Mouse (Mus musculus) retina, postnatal 7 days (tissue): ENCODE results near the gene Fitm1.
A peak's percentile ranks its signal among the peaks of the same experiment; 100 is the strongest.

Experiments
- DNase-seq: peaks from one replicate; pipeline ENCODE4 v3.0.0-alpha.2; 2012; ENCODE audit warnings: low read depth, low spot score

The Fitm1 gene

DNA sequence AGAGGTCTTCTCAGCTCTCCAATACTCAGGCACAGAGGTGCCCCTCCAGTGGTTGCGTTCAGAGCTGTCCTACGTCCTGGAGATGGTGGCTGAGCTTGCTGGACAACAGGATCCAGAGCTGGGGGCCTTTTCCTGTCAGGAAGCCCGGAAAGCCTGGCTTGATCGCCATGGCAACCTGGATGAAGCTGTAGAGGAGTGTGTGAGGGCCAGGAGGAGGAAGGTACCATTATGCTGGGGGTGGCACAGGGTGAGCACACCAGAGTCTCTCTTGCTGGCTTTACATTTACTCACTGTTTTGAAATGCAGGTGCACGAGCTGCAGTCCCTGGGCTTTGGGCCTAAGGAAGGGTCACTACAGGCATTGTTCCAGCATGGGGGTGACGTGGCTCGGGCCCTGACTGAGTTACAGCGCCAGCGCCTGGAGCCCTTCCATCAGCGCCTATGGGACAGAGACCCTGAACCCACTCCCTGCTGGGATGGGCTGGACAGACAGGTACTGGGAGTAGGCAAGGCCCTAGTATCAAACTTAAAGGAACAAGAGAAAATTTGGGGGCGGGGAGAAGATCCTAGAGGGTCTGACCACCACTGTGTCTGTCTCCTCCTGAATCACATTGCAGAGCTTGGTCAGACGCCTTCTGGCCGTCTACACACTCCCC lies 20.7 kb downstream of the Fitm1 start:
- DNase-seq, result no peak

DNA sequence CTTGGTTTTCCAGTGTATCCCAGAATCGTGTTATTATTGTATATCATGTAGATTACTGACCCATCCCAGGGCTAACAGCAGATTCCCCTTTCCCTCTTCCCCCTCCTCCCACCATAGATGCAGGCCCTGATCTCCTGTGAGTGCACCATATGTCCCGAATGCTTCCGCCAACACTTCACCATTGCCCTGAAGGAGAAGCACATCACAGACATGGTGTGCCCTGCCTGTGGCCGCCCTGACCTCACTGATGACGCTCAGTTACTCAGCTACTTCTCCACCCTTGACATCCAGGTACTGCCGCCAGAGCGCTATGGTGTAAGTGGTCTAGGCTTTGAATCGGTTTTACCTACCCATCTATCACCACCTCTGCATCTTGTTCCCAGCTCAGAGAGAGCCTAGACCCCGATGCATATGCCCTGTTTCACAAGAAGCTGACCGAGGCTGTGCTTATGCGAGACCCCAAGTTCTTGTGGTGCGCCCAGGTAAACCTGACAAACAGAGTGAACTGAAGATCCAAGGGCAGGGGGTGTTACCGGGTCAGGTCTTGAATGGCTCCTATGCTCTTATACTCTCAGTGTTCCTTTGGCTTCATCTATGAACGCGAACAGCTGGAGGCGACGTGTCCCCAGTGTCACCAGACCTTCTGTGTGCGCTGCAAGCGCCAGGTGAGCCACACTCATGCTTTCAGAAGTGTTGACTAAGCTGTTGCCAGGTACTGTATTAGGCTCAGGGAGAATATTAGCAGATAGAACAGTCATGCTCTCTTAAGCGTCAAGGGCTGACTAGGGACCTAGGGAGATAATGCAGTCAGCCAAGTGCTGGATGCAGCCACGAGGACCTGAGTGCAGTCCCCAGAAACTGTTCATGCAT lies 23.3 kb downstream of the Fitm1 start:
- DNase-seq, result no peak

DNA sequence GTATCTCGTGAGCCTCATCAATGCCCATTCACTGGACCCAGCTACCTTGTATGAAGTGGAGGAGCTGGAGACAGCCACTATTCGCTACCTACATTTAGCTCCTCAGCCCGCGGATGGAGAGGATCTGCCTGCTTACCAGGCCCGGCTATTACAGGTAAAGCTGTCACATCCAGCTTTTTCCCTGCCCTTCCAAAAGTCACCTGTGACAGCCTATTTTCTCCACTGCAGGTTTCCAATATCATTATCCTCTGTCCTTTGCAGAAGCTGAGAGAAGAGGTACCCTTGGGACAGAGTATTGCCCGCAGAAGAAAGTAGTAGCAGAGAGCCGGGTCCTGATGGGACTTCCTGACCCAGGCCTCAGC lies 27.8 kb downstream of the Fitm1 start, which contains the start of gene Irf9:
Gene Irf9, plus strand, starts transcription at position 301 of the 362 bp plus-strand sequence.
- DNase-seq, result no peak

DNA sequence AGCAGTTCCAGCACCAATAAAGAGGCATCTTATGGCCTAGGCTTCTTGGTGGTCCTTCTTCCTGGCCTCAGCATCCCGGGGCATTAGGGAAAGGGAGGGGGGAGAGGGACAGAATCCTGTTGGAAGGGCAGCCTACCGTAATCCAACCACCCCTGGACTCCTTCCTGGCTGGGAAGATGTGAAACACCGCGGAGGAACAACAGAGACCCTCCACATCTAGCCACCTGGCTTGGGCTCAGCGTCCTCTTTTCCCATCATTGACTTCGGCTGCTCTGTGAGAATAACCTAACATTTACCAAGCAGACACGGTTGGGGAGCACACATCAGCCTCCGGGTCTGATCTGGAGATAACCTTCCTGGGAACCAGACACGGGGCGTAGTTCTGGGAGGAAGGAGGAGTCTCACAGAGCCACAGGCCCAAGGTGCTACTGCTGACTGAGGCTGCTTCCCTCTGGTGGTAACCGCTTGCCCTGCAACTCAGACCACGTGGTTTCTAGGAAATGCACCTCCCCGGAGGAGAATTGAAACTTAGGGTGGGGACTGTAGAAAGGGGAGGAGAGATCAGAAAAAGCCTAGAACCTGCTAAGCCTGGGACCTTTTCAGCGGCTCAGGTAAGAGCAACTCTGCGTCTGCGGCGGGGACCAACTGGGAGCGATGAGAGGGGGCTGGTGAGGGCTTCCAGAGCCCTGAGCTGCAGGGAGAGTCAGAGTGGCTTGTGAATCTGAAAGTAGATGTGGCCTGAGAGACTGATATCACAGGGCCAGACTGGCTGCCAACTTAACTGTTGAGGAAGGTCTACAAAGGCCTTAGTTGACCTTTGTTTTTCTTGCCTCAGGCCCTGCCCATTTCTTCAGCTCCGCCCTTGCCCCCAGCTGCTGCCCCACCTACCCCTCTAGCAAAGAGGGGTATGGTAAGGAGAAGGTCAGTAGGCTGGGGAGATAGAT lies 28.5 kb downstream of the Fitm1 start:
- peak; percentile 79 for DNase-seq

DNA sequence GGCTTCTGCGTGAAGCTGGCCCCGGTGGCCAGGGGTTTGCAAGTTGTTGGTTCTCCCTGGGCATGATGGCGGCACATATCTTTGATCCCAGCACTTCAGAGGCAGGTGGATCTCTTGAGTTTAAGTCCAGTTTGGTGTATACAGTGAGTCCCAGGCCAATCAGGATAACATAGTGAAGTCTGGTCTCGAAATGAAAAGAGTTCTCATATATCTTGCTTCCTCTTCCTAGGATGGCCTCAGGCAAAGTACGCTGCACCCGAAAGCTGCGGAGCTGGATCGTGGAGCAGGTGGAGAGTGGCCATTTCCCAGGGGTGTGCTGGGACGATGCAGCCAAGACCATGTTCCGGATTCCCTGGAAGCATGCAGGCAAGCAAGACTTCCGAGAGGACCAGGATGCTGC lies 29.4 kb downstream of the Fitm1 start:
- no peak for DNase-seq

DNA sequence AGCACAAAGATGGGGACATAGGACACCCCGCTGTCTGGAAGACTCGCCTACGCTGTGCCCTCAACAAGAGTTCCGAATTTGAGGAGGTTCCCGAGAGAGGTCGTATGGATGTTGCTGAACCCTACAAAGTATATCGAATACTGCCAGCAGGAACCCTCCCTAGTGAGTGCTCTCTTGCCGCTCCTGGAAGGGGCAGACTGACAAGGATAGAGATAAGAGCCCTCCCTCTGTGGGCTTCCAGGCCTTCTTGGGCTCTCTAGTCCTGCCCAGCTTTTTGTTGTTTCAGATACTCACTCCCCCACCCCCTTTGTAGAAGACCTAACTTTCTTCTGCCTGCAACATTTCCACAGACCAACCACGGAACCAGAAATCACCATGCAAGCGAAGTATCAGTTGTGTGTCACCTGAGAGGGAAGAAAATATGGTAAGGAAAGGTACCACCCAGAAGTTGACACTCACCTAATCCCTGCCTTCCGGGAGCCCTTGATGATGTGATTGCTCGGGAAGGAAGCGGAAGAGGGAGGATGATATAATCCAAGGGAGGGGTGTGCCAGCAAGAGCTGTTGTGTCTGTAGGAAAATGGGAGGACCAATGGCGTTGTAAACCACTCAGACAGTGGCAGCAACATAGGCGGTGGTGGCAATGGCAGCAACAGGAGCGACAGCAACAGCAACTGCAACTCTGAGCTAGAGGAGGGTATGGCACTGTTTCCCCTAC lies 30.5 kb downstream of the Fitm1 start:
- no peak for DNase-seq

DNA sequence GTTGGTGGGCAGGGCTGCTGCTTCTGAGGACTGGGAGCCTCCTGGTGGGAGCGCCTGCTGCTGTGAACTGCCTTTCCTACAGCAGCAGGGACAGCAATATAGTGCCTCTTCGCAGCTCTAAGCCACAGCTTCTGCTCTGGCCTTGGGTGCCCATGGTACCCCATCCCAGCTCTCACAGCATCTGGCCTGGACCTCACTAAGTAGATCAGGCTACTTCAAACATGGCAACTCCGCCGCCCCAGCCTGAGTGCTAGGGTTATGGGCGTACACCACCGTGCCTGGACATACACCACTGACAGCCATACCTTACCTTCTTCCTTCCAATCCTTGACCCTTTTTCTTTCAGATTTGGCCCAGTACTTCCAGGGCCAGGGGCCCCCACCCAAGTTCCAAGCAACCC lies 32.9 kb downstream of the Fitm1 start:
- no peak for DNase-seq

DNA sequence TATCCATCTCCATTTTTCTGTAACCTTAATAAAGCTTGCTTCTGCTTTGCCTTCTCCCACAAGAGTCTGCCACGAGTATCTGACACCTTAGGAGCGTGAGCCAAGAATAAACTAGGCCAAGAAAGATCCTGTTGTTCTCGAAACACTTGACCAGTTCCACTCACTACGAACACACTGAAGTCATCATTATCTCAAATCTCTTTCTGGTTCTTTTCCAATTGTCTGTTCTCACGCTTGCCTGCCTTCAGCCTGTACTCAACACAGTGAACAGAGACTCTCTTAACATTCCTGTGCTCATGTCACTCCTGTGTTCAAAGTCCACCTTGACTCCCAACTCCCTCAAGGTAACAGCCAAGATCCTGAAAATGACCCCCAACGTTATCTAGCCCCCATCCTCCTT lies 37.9 kb downstream of the Fitm1 start:
- no peak for DNase-seq

DNA sequence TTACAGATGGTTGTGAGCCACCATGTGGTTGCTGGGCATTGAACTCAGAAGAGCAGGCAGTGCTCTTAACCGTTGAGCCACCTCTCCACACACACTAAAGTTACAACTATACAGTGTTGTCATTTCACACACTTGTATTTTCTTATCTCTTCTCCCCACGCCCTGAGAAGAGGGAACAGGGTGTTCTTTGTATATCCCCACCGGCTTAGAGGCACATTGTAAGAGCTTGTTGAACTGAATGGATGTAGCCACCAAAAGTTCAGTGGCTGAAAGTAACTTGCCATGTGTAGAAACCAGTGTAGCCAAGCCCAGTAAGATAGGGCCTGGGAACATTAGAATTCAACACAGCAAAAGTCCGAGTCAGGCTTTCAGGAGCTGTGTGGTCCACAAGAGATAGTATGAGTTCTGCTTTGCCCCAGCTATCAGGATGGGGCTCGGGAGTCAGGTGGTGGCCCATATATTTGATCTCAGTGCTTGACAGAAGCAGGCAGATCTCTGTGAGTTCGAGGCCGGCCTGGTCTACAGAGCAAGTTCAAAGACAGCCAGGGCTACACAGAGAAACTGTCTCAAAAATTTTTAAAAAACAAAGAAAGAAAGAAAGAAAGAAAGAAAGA lies 39.3 kb downstream of the Fitm1 start:
- DNase-seq, result no peak

DNA sequence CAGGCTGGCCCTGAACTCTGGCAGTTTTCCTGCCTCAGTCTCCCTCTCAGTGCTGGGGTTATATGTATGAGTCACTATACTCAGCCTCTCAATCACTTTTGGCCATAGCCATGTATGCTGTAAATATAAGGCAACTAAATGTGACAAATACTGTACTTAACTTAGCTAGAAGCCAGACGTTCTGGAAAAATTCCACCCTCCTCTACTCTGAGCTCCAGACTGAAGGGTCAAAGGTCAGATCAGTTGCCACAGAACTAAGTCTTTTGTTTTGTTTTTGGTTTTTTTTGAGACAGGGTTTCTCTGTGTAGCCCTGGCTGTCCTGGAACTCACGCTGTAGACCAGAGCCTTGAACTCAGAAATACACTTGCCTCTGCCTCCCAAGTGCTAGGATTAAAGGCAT lies 40.5 kb downstream of the Fitm1 start:
- no peak for DNase-seq

DNA sequence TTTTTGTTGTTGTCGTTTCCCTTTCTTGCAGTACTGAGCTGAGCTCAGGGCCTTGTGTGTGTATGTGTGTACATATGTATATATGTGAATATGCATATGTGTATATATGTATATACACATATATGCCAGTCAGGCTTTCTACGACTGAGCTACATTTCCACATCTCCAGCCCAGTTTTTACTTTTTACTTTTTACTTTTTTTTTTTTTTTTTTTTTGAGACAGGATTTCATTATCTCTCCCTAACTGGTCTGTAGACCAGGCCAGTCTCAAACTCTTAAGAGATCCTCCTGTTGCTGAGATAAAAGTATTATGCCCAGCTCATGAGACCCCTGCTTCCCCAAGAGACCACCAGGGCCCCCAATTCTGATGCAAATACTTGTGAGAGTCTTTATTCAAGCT lies 41.4 kb downstream of the Fitm1 start:
- no peak for DNase-seq

DNA sequence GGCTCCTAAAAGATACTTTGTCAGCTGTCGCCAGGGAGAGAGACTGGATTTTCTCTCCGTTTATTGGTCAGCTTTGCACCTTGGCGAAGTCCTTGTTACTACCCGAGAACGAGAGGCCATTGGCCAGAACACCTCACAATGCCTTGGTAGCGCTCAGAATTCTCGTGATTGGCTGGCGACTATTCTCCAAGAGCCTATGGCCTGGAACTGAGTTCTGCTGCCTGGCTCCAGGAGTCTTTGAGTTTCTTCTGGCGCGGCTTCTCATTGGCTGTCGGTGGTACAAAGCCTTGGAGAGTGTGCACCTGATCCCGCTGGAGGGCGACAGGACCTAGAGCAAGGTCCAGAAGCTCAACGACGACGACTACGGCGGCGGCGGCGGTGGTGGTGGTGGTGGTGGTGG lies 42.4 kb downstream of the Fitm1 start, which contains the start of gene Rec8:
Gene Rec8, plus strand, starts transcription at position 216 of the 400 bp plus-strand sequence.
- no peak for DNase-seq

DNA sequence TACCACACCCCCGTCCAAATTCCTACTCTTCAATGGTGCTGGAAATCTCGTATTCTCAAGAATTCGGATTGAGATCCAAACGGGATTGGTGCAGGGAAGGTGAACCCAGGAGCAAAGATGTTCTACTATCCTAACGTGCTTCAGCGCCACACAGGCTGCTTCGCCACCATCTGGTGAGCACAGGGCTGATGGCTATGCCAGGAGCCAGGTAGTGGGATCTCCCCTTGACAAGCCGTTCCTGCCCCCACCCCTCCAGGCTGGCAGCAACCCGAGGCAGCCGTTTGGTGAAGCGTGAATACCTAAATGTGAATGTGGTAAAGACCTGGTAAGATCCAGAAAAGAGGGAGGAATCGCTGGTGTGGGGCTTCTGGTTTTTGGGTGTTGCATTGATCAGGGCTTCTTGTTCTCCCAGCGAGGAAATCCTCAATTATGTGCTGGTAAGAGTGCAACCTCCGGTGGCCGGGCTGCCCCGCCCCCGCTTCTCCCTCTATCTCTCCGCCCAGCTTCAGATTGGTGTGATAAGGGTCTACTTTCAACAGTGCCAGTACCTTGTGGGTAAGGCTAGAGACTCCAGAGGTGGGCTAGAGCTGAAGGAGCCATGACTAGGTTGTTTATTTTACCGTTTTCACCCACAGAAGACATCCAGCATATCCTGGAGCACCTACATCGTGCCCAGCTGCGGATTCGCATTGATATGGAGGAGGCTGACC lies 43.2 kb downstream of the Fitm1 start:
- DNase-seq, result no peak
